Mouse (Mus musculus) heart, embryonic 14.5 days (tissue): Measurements from ENCODE around the gene Acot2. TPM values are rescaled to one million over a fixed set of nuclear protein-coding genes. Genes with fewer than 3 reads are reported as not detected.
"Not testable (repeated sequence)": the region's sequence is repeated elsewhere in the genome, so short reads cannot be mapped to it uniquely, and the experiment has no call there.

Source experiments
- ATAC-seq: fragments of 200-750 bp; cut with Nextera tagmentation; 2 replicates; pipeline ENCODE4 v1.8.0; 2017; ENCODE audit warnings: low read depth, moderate TSS enrichment; ENCODE audit not compliant: insufficient number of reproducible peaks, insufficient read depth, low FRiP score
- H3K27ac ChIP-seq, 2 experiments: fragments of 200-500 bp in 1 of 2; fragments of 300-500 bp in 1 of 2; sonication (generic) in 1 of 2; replicated peaks in 1 of 2; 2 replicates each; pipeline ENCODE4 v1.5.1; 2012 to 2014; ENCODE audit warnings: low read depth in 2 of 2, low read length in 2 of 2, control low read depth in 1 of 2, mild to moderate bottlenecking in 1 of 2, mixed read lengths in 1 of 2; ENCODE audit not compliant: control insufficient read depth in 1 of 2, insufficient read depth in 1 of 2
- H3K27me3 ChIP-seq: fragments of 300-500 bp; sonication (generic); 2 replicates; pipeline ENCODE4 v1.6.1; 2014; ENCODE audit warnings: mild to moderate bottlenecking, low read length, control low read depth; ENCODE audit not compliant: control insufficient read depth, insufficient read depth
- H3K36me3 ChIP-seq: fragments of 300-500 bp; sonication (generic); 2 replicates; pipeline ENCODE4 v1.6.1; 2014; ENCODE audit warnings: mild to moderate bottlenecking, control low read depth, low read length, mixed read lengths; ENCODE audit not compliant: control insufficient read depth, insufficient read depth
- H3K4me1 ChIP-seq, 2 experiments: fragments of 200-500 bp in 1 of 2; fragments of 300-500 bp in 1 of 2; sonication (generic) in 1 of 2; 2 replicates each; pipeline ENCODE4 v1.6.1; 2012 to 2014; ENCODE audit warnings: low read length in 2 of 2, control low read depth in 1 of 2, mixed read lengths in 1 of 2; ENCODE audit not compliant: control insufficient read depth in 2 of 2, insufficient read depth in 2 of 2
- H3K4me2 ChIP-seq: fragments of 300-500 bp; sonication (generic); 2 replicates; pipeline ENCODE4 v1.6.1; 2014; ENCODE audit warnings: mild to moderate bottlenecking, low read length
- H3K4me3 ChIP-seq, 2 experiments: fragments of 200-500 bp in 1 of 2; fragments of 300-500 bp in 1 of 2; sonication (generic) in 1 of 2; 2 replicates each; pipeline ENCODE4 v1.5.1; 2012 to 2014; ENCODE audit warnings: low read length in 2 of 2, mild to moderate bottlenecking in 2 of 2, control low read depth in 1 of 2, low read depth in 1 of 2, moderate library complexity in 1 of 2; ENCODE audit not compliant: control insufficient read depth in 1 of 2, insufficient read depth in 1 of 2
- H3K9ac ChIP-seq: fragments of 300-500 bp; sonication (generic); 2 replicates; pipeline ENCODE4 v1.6.1; 2014; ENCODE audit warnings: mild to moderate bottlenecking, low read length
- H3K9me3 ChIP-seq: fragments of 300-500 bp; sonication (generic); 2 replicates; pipeline ENCODE4 v1.6.1; 2016; ENCODE audit warnings: low read length, control low read depth; ENCODE audit not compliant: control insufficient read depth
- WGBS: fragments of 180-500 bp; shearing (Covaris S2); extraction: QIAGEN DNeasy Blood & Tissue Kit; methylation state at CpG from one replicate; pipeline ENCODE4 v1.1.7; 2014; 5-methylcytosine and 5-hydroxymethylcytosine counted together
- polyA plus RNA-seq: library from polyadenylated mRNA; unstranded; fragments of >200 nt; fragmentation: Nextera tagmentation; extraction: Ambion mirVana; gene quantifications from 2 replicates; pipeline ENCODE4 v1.2.1, GENCODE M21; 2014

The Acot2 gene
- polyA plus RNA-seq, result 79.5 and 81.2 TPM in 2 replicates

DNA sequence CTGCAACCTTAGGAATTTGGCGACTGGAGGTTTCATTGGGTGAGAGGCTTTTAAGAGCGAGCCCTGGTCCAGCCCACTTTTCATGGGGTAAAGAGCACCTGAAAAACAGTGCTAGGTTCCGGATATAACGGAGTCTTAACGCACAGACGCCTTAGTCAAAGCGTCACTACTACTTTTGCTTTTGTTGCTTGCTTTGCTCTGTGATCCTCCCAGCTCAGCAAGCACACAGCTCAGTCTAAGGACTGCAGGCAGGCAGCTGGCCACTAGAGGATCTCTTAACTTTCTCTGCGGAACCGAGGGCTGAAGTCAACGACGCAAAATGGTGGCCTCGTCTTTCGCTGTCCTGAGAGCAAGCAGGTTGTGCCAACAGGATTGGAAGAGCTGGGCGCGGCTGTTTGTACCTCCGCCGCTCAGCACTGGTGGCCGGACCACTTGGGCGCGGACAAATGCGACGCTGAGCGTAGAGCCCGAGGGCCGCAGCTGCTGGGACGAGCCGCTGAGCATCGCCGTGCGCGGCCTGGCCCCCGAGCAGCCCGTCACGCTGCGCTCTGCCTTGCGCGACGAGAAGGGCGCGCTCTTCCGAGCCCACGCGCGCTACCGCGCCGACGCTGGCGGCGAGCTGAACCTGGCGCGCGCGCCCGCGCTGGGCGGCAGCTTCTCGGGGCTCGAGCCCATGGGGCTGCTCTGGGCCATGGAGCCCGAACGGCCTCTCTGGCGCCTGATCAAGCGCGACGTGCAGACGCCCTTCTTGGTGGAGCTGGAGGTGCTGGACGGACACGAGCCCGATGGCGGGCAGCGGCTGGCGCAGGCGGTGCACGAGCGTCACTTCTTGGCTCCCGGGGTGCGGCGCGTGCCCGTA is at the start of gene Acot2:
Gene Acot2 (plus strand): TSS at position 279 of the 859 bp plus-strand sequence.
- Histone ChIP-seq H3K4me2 (peak within 1 kb of the TSS; percentile 73), H3K36me3 (peaks cover 13% of the 10 kb centered on the region; the same call in 1 of the 2 replicates), H3K9ac (peak within 1 kb of the TSS; percentile 92), H3K4me3 (peak within 1 kb of the TSS; percentile 66 to 92), H3K27me3 (no peaks in the 10 kb centered on the region), H3K9me3 (no peaks in the 10 kb centered on the region), H3K4me1 (peaks cover 9 to 14% of the 10 kb centered on the region in 2 experiments; a peak in 3 of 4 replicates), H3K27ac (peak within 1 kb of the TSS; percentile 98 to 100)
- WGBS, result under 1% methylated on average over 77 of the region's 80 CpGs
- ATAC-seq, result peak; percentile 78

DNA sequence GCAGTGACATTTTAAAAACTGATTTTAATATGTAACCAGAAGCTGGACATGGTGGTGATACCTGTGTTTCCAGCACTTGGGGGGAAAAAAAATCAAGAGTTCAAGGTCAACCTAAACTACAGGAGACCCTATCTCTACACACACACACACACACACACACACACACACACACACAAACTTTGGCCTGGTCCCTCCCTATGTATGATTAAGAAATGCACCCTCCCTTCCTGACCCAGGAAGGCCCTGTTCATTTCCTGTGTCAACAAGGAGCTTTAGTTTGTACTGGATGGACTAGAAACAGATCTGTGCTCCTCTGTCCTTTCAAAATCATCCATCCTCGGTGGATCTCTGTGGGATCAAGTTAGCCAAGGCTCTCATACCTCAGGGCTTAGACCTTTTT is 49.1 kb upstream of the Acot2 start:
- H3K9me3 ChIP-seq, H3K9ac ChIP-seq, H3K27ac ChIP-seq, H3K27me3 ChIP-seq, H3K4me3 ChIP-seq, H3K36me3 ChIP-seq, H3K4me1 ChIP-seq, ATAC-seq, H3K4me2 ChIP-seq: not testable (repeated sequence)
- WGBS, result 35% methylated on average over 1 of the region's 1 CpGs

DNA sequence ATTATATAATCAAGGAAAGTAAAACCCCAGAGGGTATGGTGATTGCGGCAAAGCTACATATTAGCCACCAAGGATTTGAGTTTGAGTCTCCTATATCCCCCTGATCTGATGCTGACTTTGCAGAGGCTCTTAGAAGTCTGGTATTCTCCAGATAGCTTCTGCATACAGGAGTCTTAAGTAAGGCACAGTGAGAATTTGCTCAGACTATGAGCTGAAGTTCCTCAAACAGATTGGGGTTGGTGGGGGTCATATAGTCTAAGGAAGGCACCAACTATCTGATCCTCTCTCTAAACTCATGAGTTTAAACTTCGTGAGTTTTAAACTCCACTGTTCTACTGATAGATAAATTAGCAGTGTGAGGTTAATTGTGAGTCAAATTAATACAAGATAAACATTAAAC is 48.3 kb upstream of the Acot2 start:
- no peak overlapping the region for H3K4me3 ChIP-seq
- 0 out of 2 replicates have a peak, but pooled peaks cover 3% of the 10 kb centered on the region for H3K9me3 ChIP-seq
- H3K4me1 ChIP-seq, result no peaks in the 10 kb centered on the region
- no peaks in the 10 kb centered on the region for H3K36me3 ChIP-seq
- no peak overlapping the region for H3K4me2 ChIP-seq
- 64% methylated on average over 2 of the region's 2 CpGs for WGBS
- ATAC-seq, result no peak
- no peaks in the 10 kb centered on the region for H3K27me3 ChIP-seq
- H3K9ac ChIP-seq, result no peak overlapping the region
- no peak overlapping the region for H3K27ac ChIP-seq

DNA sequence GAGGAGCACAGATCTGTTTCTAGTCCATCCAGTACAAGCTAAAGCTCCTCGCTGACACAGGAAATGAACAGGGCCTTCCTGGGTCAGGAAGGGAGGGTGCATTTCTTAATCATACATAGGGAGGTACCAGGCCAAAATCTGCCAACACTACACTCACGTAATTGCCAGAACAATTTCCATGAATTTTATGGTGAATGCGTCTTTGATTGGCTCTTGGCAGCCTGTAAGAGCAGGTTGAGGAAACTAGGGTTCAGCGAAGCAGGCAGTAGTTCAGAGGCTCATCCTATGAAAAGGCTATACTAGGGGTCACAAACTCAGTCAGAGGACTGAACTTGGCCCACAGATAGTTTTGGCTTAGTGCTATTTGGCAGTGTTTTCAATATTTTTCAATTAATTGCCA is 47.6 kb upstream of the Acot2 start:
- 65% methylated on average over 4 of the region's 4 CpGs for WGBS
- H3K27ac ChIP-seq, result no peak overlapping the region
- no peaks in the 10 kb centered on the region for H3K27me3 ChIP-seq
- ATAC-seq, result no peak
- no peak overlapping the region for H3K4me3 ChIP-seq
- H3K9ac ChIP-seq, result no peak overlapping the region
- H3K36me3 ChIP-seq, result no peaks in the 10 kb centered on the region
- H3K9me3 ChIP-seq, result no peaks in the 10 kb centered on the region
- no peak overlapping the region for H3K4me2 ChIP-seq
- H3K4me1 ChIP-seq, result no peaks in the 10 kb centered on the region

DNA sequence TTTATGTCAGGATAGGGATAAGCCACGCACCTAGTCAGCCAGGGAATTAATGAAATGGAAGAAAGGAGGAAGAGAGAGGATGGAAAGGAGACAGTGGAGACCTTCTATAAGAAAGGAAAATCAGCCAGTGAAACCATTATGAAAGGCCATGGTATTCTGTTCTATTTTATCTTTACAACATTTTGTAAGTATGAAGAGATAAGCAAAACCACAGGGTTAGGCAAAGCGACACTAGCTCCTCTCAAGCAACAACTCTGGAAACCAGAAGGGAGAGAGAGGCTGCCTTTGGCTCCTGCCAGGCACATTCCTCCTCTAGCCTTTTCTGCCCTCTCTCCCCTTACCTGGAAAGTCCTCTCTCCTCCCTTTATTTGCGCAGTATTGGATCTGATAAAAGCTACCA is 45.7 kb upstream of the Acot2 start:
- Histone ChIP-seq H3K4me3 (no peak overlapping the region), H3K4me1 (no peaks in the 10 kb centered on the region), H3K27me3 (no peaks in the 10 kb centered on the region), H3K9me3 (no peaks in the 10 kb centered on the region), H3K9ac (no peak overlapping the region), H3K27ac (no peak overlapping the region), H3K4me2 (no peak overlapping the region), H3K36me3 (no peaks in the 10 kb centered on the region)
- WGBS, result 68% methylated on average over 3 of the region's 3 CpGs
- ATAC-seq, result no peak

DNA sequence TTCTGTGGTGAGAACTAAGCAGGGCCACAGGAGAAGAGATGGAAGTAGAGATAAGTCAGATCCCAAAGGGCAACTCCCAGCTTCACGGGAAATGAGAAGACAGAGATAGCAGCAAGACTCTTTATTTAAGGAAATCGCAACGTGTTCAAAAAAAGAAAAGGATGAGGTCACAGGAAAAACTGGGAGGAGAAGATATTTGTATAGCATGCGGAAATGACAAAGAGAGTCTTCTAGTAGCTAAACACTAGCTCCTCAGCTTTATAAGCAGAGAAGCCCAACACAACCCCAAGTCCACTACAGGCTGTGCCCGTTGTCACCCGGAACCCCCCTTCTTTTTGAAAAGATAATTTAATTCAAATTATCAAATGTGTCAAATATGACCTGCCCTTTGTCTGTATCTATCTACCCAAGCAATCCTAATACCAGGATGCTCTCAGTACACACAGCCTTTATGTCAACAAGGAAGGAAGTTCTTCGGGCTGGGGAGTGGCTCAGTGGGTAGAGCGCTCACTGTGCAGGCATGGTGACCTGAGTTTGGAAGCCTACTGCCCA is 40.3 kb upstream of the Acot2 start:
- Histone ChIP-seq H3K9ac (no peak overlapping the region), H3K27ac (peak overlapping the region; percentile 45 to 71), H3K27me3 (no peaks in the 10 kb centered on the region), H3K4me2 (no peak overlapping the region), H3K9me3 (no peaks in the 10 kb centered on the region), H3K4me1 (peaks cover 11 to 12% of the 10 kb centered on the region in 2 experiments), H3K36me3 (peaks cover 5% of the 10 kb centered on the region), H3K4me3 (no peak overlapping the region)
- WGBS, result 59% methylated on average over 8 of the region's 8 CpGs
- ATAC-seq, result no peak; the same call in 1 of the 2 replicates

DNA sequence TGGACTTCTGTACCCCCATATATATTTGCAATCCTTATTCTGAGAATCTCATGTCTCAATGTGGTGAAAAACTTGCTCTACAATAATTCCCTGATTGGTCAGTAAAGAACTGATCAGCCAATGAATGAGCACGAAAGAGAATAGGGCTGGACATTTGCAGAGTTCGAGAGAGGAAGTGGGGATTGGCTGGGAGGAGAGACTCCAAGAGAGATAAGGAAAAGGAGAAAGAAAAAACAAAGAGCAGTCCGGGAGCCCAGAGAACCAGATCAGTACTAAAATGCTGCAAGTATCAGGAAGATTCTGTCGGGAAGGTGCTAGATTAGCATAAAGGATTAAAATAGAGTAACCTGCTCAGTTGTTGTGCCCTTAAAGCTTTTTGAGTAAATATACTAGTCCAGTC is 38.6 kb upstream of the Acot2 start:
- Histone ChIP-seq H3K9me3 (no peaks in the 10 kb centered on the region), H3K4me3 (no peak overlapping the region), H3K27me3 (no peaks in the 10 kb centered on the region), H3K4me2 (no peak overlapping the region), H3K27ac (no peak overlapping the region), H3K9ac (no peak overlapping the region), H3K36me3 (peaks cover 18% of the 10 kb centered on the region), H3K4me1 (peaks cover 13 to 17% of the 10 kb centered on the region in 2 experiments)
- ATAC-seq, result no peak
- WGBS, result 63% methylated on average over 4 of the region's 4 CpGs
